Mouse (Mus musculus) cerebellum, adult 9-11 months (tissue): ENCODE measurements at regions not wholly inside any gene's neighbourhood (a gene's known extent, or its start where the extent isn't known, plus 50 kb on each side); places are given as distances from the start of the nearest gene placed in this dataset.

Experiments used
- DNase-seq: peaks from one replicate; pipeline ENCODE4 v3.0.0; 2022

- DNase-seq = peak; percentile 19
Measured at GRCm38 (mm10) chr3:14952169-14952729, 66.2 kb downstream of the Car2 start.

DNA sequence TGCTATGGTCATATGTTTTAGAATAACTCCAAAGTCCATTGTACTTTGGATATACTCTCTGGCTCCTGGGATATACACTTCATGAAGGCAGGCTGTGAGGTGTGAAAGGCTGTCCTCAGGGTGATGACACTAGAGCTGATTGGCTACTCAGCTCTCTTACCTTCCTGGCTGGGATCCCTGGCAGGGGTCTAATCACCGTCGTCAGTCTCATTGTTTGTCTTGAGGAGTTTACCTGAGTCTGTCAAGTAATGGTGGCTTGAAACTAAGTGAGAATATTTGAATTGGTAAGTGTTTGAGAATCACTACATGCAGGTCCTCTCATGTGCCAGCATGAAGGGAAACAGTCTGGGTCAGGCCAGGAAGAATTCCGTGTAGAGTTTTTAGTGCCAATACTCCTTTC, 66.9 kb downstream of the Car2 start:
- DNase-seq = no peak

DNA sequence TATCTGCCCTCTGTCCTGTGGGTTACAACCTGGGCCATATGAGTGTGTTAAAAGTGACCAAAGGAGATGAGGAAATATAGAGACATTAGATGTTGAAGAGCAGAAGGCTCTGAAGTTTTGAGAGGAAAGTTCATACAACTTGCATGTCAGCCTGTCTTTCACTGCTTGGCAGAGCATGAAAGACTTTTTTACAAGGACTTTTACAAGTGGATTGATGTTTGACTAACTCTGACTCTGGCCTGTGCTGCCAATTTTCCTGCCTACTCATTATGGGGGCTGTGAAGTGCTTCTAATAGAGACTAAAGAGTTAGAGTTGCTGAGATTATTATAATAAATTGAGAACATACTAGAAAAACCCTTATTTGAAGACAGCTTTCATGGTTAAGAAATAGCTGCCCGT, 71.4 kb downstream of the Car2 start:
- no peak for DNase-seq

DNA sequence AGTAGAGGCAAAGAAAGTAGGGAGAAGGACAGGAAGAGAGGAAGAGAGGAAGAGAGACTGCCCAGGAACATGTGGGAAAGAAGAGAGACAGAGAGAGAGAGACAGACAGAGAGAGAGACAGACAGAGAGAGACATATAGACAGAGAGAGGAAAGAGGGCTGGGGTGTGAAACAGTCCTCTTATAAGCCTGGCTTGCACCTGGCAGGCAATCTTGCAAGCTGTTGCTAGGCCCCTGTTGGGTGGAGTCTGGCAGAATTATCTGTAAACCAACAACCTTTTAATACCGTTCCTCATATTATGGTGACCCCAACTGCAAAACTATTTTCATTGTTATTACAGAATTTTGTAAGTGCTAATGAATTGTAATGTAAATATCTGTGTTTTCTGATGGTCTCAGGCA, 72.2 kb downstream of the Car2 start:
- no peak for DNase-seq

DNA sequence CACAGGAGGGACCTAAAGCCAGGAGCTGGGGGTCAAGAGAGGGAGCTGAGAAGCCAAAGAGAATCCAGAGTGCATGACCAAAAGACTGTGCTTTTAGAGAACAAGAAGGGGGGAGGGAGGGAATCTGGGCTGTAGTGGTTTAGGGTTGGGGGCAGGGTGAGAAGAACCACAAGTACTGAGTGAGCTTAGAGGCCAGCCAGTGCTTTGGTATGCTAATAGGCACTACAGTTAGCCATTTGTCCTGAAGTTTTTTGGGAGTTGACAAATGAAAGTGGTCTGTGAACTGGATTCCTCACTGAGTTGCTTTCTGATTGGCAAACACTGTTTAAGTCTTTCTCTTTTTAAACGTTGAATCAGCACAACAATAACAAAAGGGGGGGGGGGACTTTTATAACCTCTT, 73.5 kb downstream of the Car2 start:
- no peak for DNase-seq

DNA sequence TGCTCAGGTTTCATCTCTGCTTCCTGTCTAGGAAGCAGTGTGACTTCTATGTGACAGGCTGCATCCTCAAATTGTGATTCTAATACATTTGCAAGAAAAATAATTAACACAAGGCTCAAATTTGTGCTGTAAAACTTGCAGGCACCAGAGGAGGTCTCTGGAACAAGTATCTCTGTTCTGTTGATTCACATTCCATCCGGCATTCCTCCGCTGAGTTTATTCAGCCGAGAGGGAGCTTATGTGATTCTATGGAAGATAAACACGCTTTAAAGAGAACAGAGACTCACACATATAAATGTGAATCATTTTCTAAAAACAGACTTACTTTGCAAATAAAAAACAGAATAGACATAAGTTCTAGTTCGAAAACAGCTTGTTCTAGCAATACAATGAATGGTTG, 78.7 kb downstream of the Car2 start:
- no peak for DNase-seq

DNA sequence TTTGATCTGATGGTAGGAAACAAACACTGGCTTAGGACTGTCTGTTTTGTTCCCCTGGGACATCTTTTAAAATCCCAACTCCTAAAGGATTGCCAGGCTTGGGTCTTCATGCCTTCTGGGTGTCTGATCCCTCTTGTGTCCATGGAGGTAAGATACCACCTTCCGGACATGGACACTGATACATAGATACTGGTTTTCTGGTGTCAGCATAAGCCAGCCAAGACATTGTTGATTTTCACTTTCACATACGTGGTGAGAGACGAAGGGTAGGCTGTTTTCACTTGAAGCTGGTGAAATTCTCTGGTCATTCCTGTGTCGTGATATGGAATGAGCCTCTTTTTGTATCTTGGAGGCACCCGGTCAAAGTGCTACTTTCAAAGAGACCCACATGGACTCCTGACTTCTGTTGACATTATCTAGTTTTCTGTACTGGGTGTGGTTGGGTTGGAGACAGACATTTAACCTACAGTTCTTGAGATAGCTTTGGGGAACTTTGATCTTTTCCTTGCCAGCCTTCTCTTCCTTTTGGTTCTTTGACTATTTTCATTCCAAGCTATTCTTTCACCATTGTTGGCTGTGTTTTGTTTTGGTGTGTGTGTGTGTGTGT, 79.5 kb downstream of the Car2 start:
- no peak for DNase-seq

GRCm38 (mm10) chr3:14967235-14967634, 81.2 kb downstream of the Car2 start:
- no peak for DNase-seq

DNA sequence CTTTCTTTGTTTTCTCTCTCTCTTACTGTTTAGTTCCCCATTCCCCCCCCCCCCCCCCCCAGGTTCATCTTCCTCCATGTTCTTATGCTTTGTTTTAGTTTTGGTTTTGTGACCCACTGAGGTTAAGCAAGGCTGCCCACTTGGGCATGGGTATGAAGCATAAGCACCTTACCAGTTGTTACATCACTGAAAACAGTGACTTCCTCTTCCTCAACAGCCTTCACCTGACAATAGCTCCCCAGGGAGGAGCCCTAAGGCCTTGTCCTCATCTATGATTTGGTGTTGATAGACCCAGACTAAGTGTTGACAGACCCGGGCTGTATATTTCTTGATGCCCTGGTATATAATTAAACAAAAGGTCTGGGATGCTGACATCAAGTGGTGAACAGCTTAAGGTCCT, 82.3 kb downstream of the Car2 start:
- DNase-seq = no peak

DNA sequence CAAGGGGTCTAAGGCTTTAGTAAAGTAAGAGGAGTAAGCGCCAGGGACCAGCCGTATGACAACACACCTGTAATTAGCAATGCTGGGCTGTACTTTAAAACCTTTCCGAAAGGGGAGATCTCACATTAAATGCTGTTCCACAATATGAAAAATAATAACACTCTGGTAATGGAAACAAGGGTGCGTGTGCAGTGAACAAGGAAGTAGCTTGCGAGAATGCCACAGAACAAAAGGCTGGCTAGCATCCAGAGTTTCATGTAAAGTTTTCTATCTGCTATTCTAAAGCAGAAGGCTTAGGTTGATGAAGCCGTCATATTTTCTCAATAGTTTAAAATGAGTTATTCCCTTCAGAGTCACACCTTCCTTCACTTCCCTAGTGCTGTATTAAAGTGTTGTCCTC, 83.6 kb downstream of the Car2 start:
- DNase-seq = no peak

DNA sequence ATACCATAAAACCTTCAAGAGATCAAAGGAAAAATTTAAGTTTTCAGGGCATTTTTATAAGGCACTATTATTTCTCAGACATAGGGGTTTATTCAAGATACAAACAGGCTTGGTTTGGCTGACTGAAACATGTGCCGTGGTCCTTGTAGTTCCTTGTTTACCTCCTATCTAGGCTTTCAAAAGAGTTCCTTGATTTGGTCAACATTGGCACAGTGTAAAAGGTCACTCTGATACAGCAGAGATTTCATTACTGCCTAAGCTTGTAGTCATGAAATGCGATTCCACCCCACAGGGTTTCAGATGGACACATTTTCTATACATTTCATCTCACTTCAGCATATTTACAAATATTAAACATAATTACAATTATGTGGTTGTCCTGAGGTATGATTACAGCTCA, 85.6 kb downstream of the Car2 start:
- no peak for DNase-seq

GRCm38 (mm10) chr3:14974758-14975157, 88.7 kb downstream of the Car2 start:
- DNase-seq = no peak

- DNase-seq = no peak
Measured at GRCm38 (mm10) chr3:14975203-14975602, 89.1 kb downstream of the Car2 start.

- DNase-seq = no peak
Measured at GRCm38 (mm10) chr3:14979116-14979613, 93.1 kb downstream of the Car2 start.

DNA sequence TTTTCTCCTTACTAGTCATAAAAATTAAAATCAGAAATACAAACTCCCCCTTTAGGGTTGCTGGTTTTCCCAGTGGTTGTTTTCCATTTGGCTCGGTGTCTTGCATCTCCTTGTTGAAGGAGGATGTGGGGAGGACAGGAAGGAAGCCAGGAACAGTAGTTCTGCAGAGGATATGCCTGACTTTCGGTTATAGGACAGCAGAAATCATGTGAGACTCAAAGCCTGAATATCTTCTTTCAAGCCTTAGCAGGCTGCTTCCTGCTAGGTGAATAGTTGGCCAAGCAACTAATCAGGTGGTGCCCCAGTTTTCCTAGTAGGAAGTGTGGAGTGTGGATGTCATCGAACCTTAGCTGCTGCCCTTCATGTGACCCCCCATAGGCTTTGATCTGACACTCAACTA, 103.6 kb downstream of the Car2 start:
- no peak for DNase-seq

GRCm38 (mm10) chr3:14993936-14994335, 107.9 kb downstream of the Car2 start:
- DNase-seq = no peak

DNA sequence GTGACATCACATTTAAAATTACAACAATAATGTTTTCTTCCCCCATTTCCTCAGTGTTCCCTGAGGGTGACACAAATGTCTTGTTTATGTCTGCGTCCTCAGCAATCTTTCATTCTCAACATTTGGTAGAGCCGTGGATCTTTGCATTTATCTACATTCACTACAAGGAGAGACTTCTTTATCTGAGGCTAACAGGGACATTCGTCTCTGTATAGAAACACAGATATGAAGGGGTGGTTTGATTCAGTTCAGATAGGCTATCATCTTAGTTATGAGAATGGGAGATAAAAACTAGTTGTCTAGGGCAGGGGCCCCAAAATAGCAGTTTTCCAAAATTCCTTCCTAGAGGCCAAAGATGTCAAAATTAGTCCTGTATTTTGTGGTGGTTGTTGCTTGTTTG, 111.2 kb downstream of the Car2 start:
- no peak for DNase-seq

- no peak for DNase-seq
Measured at GRCm38 (mm10) chr3:14998521-14998920, 112.4 kb downstream of the Car2 start.

DNA sequence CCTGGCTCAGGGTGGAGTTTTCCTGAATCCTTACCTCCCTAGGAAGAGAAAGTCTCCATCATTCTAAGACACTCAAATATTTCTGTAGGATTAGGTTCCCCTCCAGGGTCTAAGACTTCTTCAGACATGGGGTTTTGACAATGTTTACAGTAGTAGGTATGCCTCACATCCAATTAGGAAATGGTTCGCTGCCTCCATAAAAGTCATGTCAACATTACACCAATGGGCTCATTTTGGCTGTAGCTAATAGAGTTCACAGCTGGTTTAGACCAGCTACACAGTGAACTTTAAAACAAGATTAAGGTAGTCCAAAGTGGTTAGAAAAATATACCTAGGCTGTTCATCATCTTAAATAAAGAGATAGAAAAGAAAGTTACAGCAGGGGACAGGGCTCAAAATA, 113.3 kb downstream of the Car2 start:
- no peak for DNase-seq

- DNase-seq = no peak
Measured at GRCm38 (mm10) chr3:14999914-15000313, 113.8 kb downstream of the Car2 start.

DNA sequence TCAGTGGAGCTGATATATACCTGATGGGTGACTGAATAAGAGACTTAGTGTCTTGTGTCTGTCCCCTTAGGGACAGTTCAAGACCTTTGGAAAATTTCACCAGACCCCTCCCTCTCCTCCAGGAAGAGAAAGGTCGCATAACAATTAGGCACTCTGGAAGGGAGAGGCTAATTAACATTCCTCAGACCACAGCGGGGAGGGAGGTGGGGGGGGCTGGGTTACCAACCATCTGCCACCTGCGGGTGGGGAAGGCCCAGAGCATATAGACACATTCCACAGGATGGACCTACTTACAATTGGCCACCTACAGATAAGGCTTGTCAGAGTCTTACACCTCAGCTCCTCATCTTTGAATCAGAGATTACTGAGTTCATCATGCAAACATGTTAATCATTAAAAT, 114.6 kb downstream of the Car2 start:
- no peak for DNase-seq

- DNase-seq = no peak
Measured at GRCm38 (mm10) chr3:15007821-15008220, 121.7 kb downstream of the Car2 start.

DNA sequence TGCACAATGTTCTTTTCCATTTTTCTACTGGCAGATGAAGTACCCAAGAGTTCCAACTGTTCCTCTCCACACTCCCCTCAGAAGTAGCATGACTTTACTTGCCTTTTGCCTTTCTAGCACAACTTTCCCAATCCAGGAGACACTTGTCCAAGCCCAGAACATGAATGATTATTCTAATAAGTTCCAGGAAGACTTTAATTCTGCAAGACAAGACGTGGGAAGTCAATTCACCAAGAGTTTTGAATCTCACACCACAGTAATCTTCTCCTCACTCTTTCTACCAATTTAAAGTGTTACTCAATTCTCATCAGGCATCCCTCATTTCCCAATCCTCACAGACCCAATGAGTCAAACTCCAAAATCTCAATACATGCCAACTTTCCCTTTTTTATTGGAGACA, 122.4 kb downstream of the Car2 start:
- DNase-seq = no peak

GRCm38 (mm10) chr3:15009747-15010146, 123.7 kb downstream of the Car2 start:
- DNase-seq = no peak

- no peak for DNase-seq
Measured at GRCm38 (mm10) chr3:15016621-15017020, 130.5 kb downstream of the Car2 start.
